Mouse (Mus musculus): Measurements from ENCODE around the gene Rnf41. TPM values are rescaled to one million over a fixed set of nuclear protein-coding genes. Genes with fewer than 3 reads are reported as not detected.

Gene Rnf41
- total RNA-seq, 1 experiment from 2014 or later = 38.4 TPM

- DNase-seq = no peak
Observed at GRCm38 (mm10) chr10:128385902-128386301, 25.6 kb upstream of the Rnf41 start.

GRCm38 (mm10) chr10:128388941-128389340 is 22.5 kb upstream of the Rnf41 start:
- DNase-seq = no peak

GRCm38 (mm10) chr10:128389570-128389969 is 21.9 kb upstream of the Rnf41 start:
- DNase-seq = peak; percentile 87

GRCm38 (mm10) chr10:128390366-128390765 is 21.1 kb upstream of the Rnf41 start:
- DNase-seq = peak; percentile 67

- no peak for DNase-seq
Observed at GRCm38 (mm10) chr10:128391850-128392249, 19.6 kb upstream of the Rnf41 start.

- no peak for DNase-seq
Observed at GRCm38 (mm10) chr10:128396017-128396673, 15.3 kb upstream of the Rnf41 start.

- no peak for DNase-seq
Observed at GRCm38 (mm10) chr10:128396716-128397264, 14.7 kb upstream of the Rnf41 start.

GRCm38 (mm10) chr10:128397466-128397865 is 14.0 kb upstream of the Rnf41 start:
- DNase-seq = peak; percentile 59

GRCm38 (mm10) chr10:128400338-128400737 is 11.1 kb upstream of the Rnf41 start:
- DNase-seq = no peak

GRCm38 (mm10) chr10:128401056-128401455 is 10.4 kb upstream of the Rnf41 start, which contains the start of gene Slc39a5:
TSS of gene Slc39a5 (minus strand) at chr10:128401229.
- DNase-seq = no peak

- no peak for DNase-seq
Observed at GRCm38 (mm10) chr10:128401638-128402037, 9.8 kb upstream of the Rnf41 start.

- DNase-seq = no peak
Observed at GRCm38 (mm10) chr10:128403931-128404330, 7.5 kb upstream of the Rnf41 start.

GRCm38 (mm10) chr10:128408591-128409535 is 2.6 kb upstream of the Rnf41 start:
- peak; percentile 57 for DNase-seq

GRCm38 (mm10) chr10:128409692-128410559 is 1.5 kb upstream of the Rnf41 start:
- DNase-seq = peak; percentile 98

GRCm38 (mm10) chr10:128410560-128410845 is 954 bp upstream of the Rnf41 start:
- DNase-seq = no peak

- peak; percentile 71 for DNase-seq
Observed at GRCm38 (mm10) chr10:128412055-128412381, 561 bp downstream of the Rnf41 start.

GRCm38 (mm10) chr10:128412558-128412957 is 1.1 kb downstream of the Rnf41 start:
- no peak for DNase-seq

- no peak for DNase-seq
Observed at GRCm38 (mm10) chr10:128413076-128413475, 1.6 kb downstream of the Rnf41 start.

- no peak for DNase-seq
Observed at GRCm38 (mm10) chr10:128414848-128415247, 3.4 kb downstream of the Rnf41 start.

GRCm38 (mm10) chr10:128422426-128422825 is 11.0 kb downstream of the Rnf41 start:
- DNase-seq = no peak

- DNase-seq = peak; percentile 25
Observed at GRCm38 (mm10) chr10:128424604-128425003, 13.1 kb downstream of the Rnf41 start.

- no peak for DNase-seq
Observed at GRCm38 (mm10) chr10:128425260-128425659, 13.8 kb downstream of the Rnf41 start.

Data from adrenal gland, postnatal 14 days (tissue).